Mouse (Mus musculus): ENCODE data around the gene Yae1d1. TPM values are rescaled to one million over a fixed set of nuclear protein-coding genes. Genes with fewer than 3 reads are reported as not detected.
"Not testable (repeated sequence)": the region's sequence is repeated elsewhere in the genome, so short reads cannot be mapped to it uniquely, and the experiment has no call there.

Gene Yae1d1
- 10 to 100 TPM; 37.1 to 37.7 TPM for total RNA-seq (2021)

DNA sequence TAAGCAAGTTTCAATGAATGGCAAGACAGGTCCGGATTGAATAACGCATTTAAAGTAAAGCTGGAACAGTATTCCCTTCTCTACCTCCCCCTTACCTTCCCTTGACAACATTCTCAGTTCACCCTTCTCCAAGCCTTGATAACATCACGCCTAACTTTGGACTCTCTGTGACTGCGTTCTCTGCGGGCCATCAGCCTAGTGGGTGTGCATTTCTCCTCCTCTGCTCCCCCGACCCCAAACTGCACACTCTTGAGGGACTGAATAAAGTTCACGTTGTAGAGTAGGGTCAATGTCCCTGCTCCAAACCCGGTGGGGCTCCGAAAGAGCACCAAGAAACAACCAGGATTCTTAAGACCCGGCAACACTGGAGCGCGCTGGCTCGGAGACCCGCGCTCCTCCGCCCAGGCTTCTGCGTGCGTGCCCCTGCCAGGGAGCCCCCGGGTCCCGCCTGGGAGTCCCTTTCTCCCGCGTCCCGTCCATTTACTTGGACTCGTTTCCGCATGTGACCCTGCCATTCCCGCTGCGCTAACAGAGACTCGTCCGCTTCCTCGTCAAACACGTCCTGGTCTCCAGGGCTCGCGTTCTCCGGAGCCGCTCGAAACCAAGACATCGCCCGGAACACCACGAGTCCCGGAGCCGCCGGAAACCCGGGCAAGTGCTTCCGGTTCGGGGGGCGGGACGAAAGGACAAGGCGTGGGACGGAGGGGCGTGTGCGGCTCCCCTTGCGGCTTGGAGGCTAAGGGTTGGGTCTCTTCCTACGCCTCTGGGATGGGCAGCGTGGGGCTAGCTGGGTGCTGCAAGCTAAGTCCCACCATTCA, at the start of gene Yae1d1:
Gene Yae1d1, minus strand, starts transcription at position 653 of the 818 bp plus-strand sequence.
- intact Hi-C loops (cut with DNase I): loop anchor here (1.0 to 5.0 kb wide), 3 partner anchors 49 to 301 kb away; partner anchors contain the start of gene Rala
- peak; percentile 92 to 97 for DNase-seq

DNA sequence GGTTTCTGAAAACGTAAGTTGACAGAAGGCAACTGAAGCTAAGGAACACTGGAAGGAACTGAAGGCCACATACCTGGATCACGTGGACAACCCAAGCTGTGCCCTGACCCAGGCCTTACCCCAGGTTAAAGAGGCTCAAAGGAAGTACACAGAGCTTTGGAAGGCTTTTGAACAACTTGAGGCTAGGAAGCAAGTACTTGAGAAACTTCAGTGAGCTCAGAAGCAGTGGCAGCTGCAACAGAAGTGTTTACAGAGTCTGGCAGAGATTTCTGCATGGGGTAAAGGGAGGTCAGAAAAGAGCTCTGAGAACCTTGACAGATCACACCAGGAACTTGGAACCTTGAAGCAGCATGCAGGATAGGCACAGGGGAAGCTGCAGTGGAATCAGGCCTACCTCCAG, 45.7 kb upstream of the Yae1d1 start:
- intact Hi-C loops (cut with DNase I): no loop called here
- no peak for DNase-seq

DNA sequence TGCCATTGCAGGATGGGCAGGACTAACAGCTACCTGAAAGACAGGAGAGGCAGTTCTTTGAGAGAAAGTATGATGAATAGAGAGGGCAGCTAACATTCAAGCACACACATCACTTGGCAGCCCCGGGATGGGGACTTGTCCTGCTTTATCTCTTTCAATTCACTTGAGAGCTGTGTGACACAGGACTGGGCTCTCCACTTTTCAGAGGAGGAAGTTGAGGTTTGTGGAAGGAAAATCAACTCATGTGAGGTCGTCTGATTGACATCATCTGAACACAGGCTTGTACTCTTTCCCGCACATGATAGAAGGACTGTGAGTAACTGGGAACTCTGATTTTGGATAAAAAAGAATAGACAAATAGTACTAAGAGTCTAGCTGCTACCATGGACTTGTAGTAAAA, 23.5 kb upstream of the Yae1d1 start:
- intact Hi-C loops (cut with DNase I): no loop called here
- DNase-seq: no peak

DNA sequence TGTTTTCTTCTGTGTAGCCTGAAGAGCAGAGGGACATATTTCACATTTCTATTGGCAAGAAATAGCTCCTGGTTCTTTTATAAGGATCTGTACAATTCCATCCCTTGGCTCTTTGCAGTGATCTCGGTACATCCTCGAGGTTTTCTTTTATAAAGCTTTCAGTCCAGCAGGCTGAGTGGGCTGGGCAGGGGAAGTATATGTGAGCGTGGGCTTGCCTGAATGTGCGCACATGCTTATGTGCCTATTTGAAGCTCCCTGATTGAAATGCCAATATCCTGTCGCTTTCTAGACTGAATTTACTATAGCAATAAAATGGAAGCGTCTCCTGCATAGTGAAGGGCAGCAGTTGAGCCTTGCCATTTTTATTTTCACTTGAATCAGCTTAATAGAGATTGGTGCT, 20.1 kb upstream of the Yae1d1 start:
- intact Hi-C loops (cut with DNase I): no loop called here

DNA sequence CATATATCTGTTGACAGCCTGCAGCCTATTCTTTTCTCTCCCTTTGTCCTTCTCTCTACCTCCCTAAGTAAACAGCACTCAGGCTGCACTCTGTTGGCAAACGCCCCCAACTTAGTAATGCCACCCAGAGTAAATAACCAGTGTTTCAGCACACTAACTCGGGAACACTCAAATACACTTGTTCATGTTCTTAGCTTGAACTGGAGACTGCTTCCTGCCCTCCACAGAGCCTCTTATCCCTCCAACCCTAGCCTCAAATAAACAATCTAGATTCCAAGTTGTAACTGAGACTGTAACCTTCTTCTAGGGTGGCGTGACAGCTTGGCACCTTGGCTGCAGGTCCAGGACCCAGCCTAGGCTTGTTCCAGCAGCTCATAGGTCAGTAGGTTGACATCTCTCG, 17.9 kb upstream of the Yae1d1 start:
- intact Hi-C loops (cut with DNase I): no loop called here

More for the DNA sequence above, 20.1 kb upstream of the Yae1d1 start:
- no peak for DNase-seq

DNA sequence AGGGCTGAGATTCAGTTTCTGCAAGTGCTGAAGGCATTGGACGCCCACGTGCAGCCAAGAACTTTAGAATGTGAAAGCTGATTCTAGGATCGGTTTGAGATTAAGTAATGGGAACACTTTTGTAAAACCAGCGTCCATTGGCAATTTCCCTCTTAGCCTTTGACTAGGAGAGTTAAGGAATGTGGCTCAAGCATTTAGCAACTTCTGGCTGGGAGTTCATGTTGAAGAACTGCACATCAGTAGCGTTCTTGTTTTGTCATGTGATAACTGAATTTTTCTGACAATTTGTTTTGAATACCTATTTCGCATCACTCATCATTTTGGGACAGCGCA, 332 bp upstream of the Yae1d1 start:
- intact Hi-C loops (cut with DNase I): loop anchor here (1.0 to 5.0 kb wide), 3 partner anchors 49 to 301 kb away; partner anchors contain the start of gene Rala

More for the DNA sequence above, 17.9 kb upstream of the Yae1d1 start:
- no peak for DNase-seq

DNA sequence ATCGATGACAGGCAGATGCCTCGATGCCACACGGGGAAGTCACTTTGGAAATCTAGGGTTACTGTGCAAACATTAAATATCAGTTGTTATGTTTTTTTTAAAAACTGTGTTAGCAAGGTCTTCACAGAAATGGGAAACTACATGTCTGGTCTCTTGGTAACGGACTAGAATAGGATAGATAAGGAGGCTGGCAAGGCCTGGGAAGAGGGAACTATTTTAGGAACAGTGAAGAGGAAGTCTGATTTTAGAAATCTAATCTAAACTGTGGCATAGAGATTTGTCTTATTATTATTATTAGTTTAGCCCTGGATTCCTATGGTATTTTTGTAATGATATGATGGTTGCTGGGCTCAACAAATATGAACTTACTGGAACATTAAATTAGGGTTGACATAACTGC, 1.1 kb downstream of the Yae1d1 start:
- DNase-seq: no peak
- intact Hi-C loops (cut with DNase I): loop anchor here (5.0 kb wide), 2 partner anchors 245 to 300 kb away; no protein-coding TSS in a partner anchor

More for the DNA sequence above, 332 bp upstream of the Yae1d1 start:
- DNase-seq: no peak

DNA sequence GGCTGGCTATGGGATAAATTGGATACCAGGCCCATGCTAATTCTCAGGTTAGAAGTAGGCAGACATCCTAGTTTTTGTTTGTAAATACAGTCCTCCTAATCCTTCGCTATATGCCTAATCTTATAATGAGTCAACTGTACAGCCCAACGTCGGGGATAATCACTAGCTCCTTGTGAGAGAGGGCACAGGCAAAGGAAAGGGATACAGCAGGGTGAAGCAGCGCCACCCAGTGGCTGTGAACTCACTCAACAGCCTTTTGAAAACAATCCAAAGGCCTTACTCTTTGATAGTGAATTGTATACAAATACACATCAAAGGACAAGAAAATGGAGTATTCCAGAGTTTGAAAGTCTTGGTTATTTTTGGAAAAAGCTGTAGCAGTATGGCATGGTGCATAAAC, 10.0 kb downstream of the Yae1d1 start:
- DNase-seq: peak; percentile 37 to 63
- intact Hi-C loops (cut with DNase I): loop anchor here (1.0 kb wide), 1 partner anchor 146 kb away; no protein-coding TSS in a partner anchor

DNA sequence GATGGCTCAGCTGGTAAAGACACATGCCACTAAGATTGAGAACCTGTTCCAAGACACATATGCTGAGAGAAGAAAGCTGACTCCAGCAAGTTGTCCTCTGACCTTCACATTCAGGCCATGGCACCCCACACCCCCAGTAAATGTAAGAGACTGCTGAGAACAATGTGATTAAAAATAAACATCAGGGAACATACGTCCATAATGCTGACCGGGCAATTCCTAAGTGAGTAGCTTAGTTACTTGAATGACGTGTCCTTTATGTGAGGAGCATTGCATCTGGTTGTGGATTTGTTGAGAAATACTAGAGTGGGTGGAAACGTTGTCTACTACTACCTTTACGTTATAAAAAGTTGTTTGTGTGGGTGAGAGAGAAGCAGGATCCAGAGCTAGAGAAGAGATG, 10.5 kb downstream of the Yae1d1 start:
- DNase-seq: no peak
- intact Hi-C loops (cut with DNase I): loop anchor here (1.0 kb wide), 1 partner anchor 145 kb away; no protein-coding TSS in a partner anchor

DNA sequence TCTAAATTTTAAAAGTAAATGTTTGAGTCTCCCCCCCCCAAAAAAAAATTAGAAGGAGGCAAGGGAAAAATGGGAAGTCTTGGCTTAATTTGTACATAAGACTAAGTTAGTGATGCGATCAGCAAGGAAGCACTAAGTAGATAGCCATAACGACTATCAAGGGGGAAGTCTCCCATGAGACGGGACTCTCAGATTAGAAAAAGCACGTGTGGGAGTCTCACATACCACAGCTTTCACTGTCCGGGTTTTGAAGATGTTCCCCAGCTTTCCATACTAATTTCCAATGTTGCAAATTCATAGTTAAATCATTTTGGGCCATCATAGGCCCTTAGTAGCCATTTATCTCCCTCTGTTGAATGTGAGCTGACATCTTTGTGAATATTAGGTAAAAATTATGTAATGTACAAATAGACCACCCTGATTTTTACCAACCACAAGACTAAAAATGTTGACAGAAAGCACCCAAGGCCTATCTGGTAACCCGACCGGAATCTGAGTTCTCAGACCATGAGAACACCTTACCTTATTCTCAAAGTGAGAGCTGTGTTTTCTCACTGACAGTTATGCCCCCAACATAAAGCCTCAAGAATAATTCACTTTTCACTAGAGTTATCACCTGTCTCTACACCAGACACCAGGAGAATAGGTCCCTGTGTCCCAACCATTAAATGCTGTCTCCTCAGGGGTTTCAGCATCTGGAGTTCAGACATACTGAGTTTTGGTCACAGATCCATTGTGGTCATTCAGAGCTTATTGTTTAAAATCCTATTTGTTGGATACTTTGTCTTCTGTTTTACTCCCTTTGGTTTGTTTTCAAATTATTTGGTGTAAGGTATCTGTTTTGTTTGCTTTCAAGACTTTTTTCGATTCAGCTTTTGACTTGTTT, 16.1 kb downstream of the Yae1d1 start:
- no peak for DNase-seq
- intact Hi-C loops (cut with DNase I): no loop called here

DNA sequence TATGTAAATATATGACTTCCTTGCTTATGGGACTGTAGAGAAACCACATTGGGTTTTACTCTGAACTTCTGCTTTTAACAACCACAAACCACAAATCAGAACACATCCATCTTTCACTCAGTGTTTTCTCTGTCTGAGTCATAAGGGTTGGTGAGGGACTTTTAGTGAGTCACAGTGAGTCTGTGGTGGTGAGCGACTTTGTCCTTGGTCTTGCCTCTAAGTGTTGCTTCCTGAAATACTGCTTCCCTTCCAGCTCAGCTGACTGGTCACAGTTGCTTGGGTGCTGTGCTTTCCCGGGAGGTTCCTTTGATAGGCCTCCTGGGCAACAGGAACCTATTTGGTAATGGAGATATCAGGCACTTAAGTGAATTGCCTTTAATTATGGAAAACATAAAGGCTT, 17.3 kb downstream of the Yae1d1 start:
- intact Hi-C loops (cut with DNase I): no loop called here
- DNase-seq: peak in 1 of 2 experiments; percentile 12

DNA sequence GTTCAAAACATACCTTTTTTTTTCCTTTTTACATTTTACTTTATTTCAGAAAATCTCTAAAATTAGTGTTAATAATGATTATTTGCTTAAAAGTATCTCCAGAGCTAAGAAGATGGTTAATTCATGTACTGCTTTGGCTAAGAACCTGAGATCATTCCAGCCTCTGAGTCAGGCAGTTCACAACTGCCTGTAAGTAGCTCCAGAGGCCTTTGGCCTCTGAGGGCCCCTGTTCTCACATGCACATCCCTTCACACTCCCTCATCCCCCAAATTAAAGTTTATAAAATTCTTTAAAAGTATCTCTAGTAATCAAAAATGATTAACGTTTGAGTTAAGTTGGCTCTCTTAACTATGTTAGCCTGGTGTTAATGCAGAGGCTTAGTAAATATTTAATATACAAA, 17.7 kb downstream of the Yae1d1 start:
- DNase-seq: no peak
- intact Hi-C loops (cut with DNase I): no loop called here

DNA sequence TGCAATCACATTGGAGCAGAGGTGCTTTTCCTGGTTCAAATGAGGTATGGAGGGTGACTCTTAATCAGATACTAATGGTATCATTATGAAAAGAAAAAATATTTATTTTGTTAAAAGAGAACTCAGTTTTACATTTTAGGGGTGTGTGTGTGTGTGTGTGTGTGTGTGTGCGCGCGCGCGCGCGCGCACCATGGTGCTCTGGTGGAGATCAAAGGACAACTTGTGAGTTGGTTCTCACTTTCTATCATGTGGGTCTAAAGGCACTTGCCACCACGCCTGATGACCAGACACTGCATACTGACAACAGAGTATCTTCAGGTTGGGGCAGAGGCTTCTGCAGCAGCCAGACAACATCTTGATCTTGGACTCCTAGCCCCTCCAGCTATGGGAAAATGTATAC, 18.4 kb downstream of the Yae1d1 start:
- intact Hi-C loops (cut with DNase I): no loop called here
- DNase-seq: no peak

DNA sequence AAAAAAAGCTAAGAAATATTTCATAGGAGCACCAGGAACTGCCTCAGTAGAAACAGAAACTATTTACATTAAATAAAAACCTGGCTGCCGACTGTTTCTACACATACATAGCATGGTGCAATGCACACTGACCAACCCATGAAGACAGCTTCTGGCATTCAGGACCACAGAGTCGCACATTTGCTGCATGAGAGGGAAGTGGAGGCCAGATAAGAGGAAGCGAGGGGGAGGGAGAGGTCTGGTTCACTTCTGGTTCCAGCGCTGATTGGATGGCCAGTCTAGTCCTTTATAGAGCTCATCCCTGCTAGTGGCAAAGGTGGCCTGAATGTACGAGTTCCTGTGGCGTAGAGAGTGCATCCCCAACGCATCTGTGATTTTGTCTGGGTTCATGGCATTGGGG, 32.5 kb downstream of the Yae1d1 start:
- intact Hi-C loops (cut with DNase I): no loop called here
- DNase-seq: no peak

DNA sequence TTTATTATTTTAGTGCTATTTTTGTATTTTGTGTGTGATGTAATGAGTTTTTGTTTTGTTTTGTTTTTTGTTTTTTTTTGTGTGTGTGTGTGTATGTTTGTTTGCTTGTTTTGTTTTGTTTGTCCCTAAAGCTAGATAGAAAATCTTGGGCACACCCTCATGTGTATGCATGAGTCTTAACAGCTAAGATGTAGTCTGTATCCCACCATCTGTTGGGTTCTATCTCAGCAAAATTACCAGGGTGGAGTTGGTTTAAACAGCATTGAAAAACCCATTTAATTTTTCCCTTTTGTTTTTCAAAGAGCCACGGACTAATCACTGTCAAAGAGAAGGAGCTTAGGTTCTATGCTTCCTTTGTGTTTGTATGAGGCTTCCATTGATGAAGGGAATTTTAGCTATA, 38.9 kb downstream of the Yae1d1 start:
- intact Hi-C loops (cut with DNase I): no loop called here
- no peak for DNase-seq

DNA sequence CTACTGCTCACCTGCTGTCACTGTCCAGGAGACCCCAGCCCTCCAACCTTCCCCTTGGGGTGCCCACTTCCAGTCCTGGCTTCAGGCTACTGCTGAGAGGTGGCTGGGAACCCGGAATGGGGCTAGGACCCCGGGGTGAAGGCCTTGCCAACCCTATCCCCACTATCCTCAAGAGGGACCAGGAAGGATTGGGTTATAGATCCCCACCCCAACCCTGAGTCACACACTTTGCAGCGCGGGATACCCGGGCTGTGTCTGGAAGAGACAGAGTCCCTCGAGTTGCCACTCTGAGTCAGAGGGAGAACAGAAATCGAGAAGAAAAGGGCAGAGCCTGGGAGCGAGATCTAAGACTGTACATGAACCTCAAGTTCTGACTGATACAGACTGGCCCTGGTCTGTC, 42.6 kb downstream of the Yae1d1 start:
- DNase-seq; intact Hi-C loops (cut with DNase I): not testable (repeated sequence)

DNA sequence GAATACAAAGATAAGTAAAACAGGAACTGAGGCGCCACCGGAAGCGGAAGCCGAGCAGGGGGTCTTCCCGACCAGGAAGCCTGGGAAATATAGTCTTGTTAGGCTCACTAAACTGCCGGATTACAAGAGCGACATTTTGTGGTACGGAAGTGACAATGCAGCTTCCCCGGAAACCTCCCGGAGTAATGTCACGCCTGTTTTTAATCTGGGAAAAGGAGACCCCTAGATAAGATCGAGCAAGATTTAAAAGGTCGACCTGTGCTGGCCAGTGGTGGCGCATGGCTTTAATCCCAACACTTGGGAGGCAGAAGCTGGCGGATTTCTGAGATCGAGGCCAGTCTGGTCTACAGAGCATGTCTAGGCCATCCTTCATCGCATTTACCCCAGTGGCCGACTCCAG, 43.6 kb downstream of the Yae1d1 start:
- intact Hi-C loops (cut with DNase I): no loop called here

DNA sequence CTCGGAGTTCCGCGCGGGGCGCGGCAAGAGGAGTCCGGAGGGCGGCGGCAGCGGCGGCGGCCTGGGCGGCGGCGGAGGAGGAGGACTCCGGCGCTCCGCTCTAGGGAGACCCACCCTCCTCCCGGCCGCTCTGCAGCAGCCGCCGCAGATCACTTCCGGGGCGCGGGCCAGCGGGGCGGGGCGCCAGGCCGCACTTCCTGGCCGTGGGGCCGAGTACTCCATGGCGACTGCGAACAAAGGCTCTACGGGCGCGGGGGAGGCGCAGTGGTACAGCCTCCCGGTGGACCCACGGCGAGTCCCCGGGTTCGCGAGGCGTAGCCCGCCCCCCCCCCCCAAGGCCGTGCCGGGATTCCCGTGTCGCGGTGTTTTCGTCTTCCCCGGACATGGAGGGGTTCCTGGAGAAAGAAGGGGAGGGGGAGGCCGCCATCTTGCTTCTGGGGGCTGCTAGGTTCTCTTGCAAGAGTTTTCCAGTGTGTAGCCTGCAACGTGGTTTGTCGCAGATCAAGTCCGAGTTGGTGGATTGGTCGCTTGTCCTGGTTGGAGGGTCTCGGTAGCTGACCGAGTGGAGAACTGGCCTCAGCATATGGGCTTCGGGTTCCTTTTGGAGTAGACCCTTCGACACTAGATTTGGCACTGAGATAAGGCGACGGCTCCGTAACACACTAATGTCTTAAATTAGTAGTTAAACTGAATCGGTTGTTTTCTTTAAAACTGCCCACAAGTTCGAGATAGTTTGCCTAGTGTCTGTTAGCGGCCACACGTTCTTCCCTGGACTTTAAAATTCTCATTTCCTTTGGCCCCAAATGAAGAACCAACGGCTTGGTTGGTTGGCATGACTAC, 48.9 kb downstream of the Yae1d1 start, which contains the start of gene Rala:
Gene Rala, minus strand, starts transcription at position 162 of the 840 bp plus-strand sequence.
- intact Hi-C loops (cut with DNase I): loop anchor here (1.0 to 5.0 kb wide), 2 partner anchors 49 to 197 kb away; partner anchors contain the start of gene Yae1d1
- peak; percentile 97 for DNase-seq

More for the DNA sequence above, 43.6 kb downstream of the Yae1d1 start:
- no peak for DNase-seq

DNA sequence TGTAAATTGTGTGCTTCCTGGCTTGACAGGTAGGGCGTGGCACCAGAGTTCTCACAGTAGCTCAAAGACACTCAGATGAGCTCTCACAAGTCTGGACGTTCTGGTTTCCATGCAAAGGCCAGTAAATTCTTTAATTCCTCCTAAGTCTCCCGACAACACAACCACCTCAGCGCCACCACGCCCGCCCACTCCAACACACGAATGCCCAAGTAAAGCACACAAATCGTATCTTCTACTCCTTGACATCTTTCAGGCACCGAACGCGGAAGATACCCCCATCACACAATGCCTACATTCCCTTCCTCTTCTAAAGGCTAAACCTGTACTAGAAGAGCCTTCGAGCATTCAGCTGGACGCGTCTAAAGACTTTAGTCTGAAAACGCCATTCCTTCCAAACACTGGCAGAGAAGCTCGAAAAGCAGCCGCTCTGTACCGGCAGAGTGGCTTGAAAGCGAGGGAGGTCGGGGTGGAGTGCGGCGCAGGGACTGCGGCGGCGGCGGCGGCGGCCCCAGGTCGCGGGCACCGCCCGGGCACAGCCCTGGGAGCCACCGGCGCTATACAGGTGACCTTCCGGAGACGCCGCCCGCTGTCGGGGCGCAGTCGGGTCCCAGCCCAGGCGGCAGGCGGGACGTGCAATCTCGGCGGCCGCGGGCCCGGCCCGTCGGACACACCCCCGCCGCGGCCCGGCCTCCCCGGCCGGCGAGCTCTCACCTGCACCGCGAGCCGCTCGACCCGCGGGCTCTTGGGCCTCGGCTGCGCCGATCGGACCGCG, 49.7 kb downstream of the Yae1d1 start:
- DNase-seq: no peak
- intact Hi-C loops (cut with DNase I): loop anchor here (1.0 to 5.0 kb wide), 3 partner anchors 50 to 196 kb away; partner anchors contain the start of gene Yae1d1
